Mouse (Mus musculus) thymus, adult 2 months (tissue): ENCODE measurements at regions not wholly inside any gene's neighbourhood (a gene's known extent, or its start where the extent isn't known, plus 50 kb on each side); places are given as distances from the start of the nearest gene placed in this dataset.

Experiments used
- DNase-seq: peaks from one replicate; pipeline ENCODE4 v3.0.0; 2021
- H3K27ac ChIP-seq: fragments of 200-500 bp; 2 replicates; pipeline ENCODE4 v1.5.1; 2012; ENCODE audit warnings: low read length, control low read depth; ENCODE audit not compliant: control insufficient read depth, insufficient read depth
- H3K27me3 ChIP-seq: fragments of 200-500 bp; 2 replicates; pipeline ENCODE4 v1.6.1; 2012; ENCODE audit warnings: mild to moderate bottlenecking, low read length, moderate library complexity, mixed read lengths; ENCODE audit not compliant: control insufficient read depth, insufficient read depth
- H3K36me3 ChIP-seq: fragments of 200-500 bp; 2 replicates; pipeline ENCODE4 v1.6.1; 2012; ENCODE audit warnings: mild to moderate bottlenecking, low read length, moderate library complexity; ENCODE audit not compliant: control insufficient read depth, insufficient read depth
- H3K4me1 ChIP-seq: fragments of 200-500 bp; replicated peaks from 2 replicates; pipeline ENCODE4 v1.6.1; 2012; ENCODE audit warnings: low read length; ENCODE audit not compliant: control insufficient read depth, insufficient read depth
- H3K4me3 ChIP-seq: fragments of 200-500 bp; 2 replicates; pipeline ENCODE4 v1.5.1; 2012; ENCODE audit warnings: mild to moderate bottlenecking, low read length, control low read depth, moderate library complexity; ENCODE audit not compliant: control insufficient read depth, insufficient read depth
- CTCF ChIP-seq: fragments of 200-500 bp; IDR thresholded peaks from 2 replicates; pipeline ENCODE4 v1.5.1; 2012; ENCODE audit warnings: mild to moderate bottlenecking, control low read depth, low read length, moderate library complexity, borderline replicate concordance; ENCODE audit not compliant: control insufficient read depth, poor library complexity, insufficient read depth; ENCODE audit errors: extremely low read depth
- POLR2A ChIP-seq: fragments of 200-500 bp; IDR thresholded peaks from 2 replicates; pipeline ENCODE4 v1.6.1; 2012; ENCODE audit warnings: mild to moderate bottlenecking, low read length, control low read depth, moderate library complexity; ENCODE audit not compliant: control insufficient read depth, poor library complexity, insufficient read depth; ENCODE audit errors: extremely low read depth
- WGBS: fragments of 180-500 bp; shearing (Covaris S2); methylation state at CpG from one replicate; pipeline ENCODE4 v1.1.7; 2018; 5-methylcytosine and 5-hydroxymethylcytosine counted together

- Histone ChIP-seq H3K4me1 (peaks cover 16% of the 10 kb centered on the region), H3K27ac (no peak overlapping the region), H3K27me3 (no peaks in the 10 kb centered on the region), H3K4me3 (no peak overlapping the region), H3K36me3 (no peaks in the 10 kb centered on the region)
- 32% methylated on average over 8 of the region's 8 CpGs for WGBS
- no peak for TF ChIP-seq POLR2A
- no peak for TF ChIP-seq CTCF
- no peak for DNase-seq
Measured at GRCm38 (mm10) chr8:127746456-127746855, 611.9 kb upstream of the Nrp1 start.

GRCm38 (mm10) chr8:127752871-127753270 is 605.5 kb upstream of the Nrp1 start:
- H3K36me3 ChIP-seq, result no peaks in the 10 kb centered on the region
- no peak overlapping the region for H3K27ac ChIP-seq
- no peaks in the 10 kb centered on the region for H3K27me3 ChIP-seq
- TF ChIP-seq POLR2A, result no peak
- TF ChIP-seq CTCF, result no peak
- no peak overlapping the region for H3K4me3 ChIP-seq
- no peak for DNase-seq
- WGBS, result 86% methylated on average over 5 of the region's 5 CpGs
- peaks cover 12% of the 10 kb centered on the region for H3K4me1 ChIP-seq

- no peaks in the 10 kb centered on the region for H3K36me3 ChIP-seq
- no peak overlapping the region for H3K27ac ChIP-seq
- 98% methylated on average over 5 of the region's 5 CpGs for WGBS
- DNase-seq, result no peak
- peaks cover 8% of the 10 kb centered on the region for H3K4me1 ChIP-seq
- H3K27me3 ChIP-seq, result no peaks in the 10 kb centered on the region
- no peak overlapping the region for H3K4me3 ChIP-seq
- no peak for TF ChIP-seq POLR2A
- TF ChIP-seq CTCF, result no peak
Measured at GRCm38 (mm10) chr8:127753793-127754565, 604.4 kb upstream of the Nrp1 start.

DNA sequence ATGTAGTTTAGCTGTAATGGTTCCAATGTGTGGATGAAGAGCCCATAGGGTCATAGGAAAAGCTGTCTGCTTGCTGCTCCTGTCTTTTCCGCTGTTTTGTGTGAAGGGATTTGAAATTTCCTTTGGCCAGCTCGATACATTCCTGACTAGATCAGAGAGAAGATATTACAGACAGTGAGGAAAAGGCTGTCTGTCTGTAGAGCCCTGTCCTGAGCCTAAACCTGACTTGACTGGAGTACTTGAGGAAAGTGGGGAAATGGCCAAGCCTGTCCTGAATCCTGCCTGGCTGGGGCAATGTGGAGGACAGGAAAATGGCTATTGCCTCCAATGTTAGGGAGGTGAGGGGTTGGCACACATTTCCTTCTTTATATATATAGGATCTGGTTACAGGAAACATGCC is 601.0 kb upstream of the Nrp1 start:
- no peak for DNase-seq
- Histone ChIP-seq H3K36me3 (no peaks in the 10 kb centered on the region), H3K4me3 (no peak overlapping the region), H3K27ac (no peak overlapping the region), H3K4me1 (0 out of 2 replicates have a peak, but pooled peaks cover 2% of the 10 kb centered on the region), H3K27me3 (no peaks in the 10 kb centered on the region)
- WGBS, result 92% methylated on average over 2 of the region's 2 CpGs
- TF ChIP-seq POLR2A (no peak), CTCF (no peak)

DNA sequence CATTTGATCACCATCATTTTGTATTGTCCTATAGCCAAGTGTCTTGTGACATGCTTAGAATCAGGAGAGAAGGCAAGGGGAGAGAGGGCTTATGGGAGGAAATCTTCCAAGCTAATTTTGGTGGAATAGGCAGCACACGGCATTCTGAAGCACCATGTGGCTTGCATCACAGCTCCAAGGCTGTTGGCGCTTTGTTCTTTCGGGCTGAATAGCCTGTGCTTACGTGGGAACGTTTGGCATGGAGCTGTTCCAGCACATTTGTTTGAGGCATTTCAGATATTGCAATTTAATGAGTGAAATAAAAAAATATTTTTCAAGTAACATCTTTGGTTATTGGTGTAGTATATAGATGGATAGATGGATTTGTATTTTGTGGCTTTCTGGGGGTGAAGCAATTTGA is 598.5 kb upstream of the Nrp1 start:
- Histone ChIP-seq H3K36me3 (no peaks in the 10 kb centered on the region), H3K27ac (no peak overlapping the region), H3K4me3 (no peak overlapping the region), H3K4me1 (0 out of 2 replicates have a peak, but pooled peaks cover 2% of the 10 kb centered on the region), H3K27me3 (no peaks in the 10 kb centered on the region)
- 97% methylated on average over 5 of the region's 5 CpGs for WGBS
- TF ChIP-seq CTCF (no peak), POLR2A (no peak)
- DNase-seq, result no peak

DNA sequence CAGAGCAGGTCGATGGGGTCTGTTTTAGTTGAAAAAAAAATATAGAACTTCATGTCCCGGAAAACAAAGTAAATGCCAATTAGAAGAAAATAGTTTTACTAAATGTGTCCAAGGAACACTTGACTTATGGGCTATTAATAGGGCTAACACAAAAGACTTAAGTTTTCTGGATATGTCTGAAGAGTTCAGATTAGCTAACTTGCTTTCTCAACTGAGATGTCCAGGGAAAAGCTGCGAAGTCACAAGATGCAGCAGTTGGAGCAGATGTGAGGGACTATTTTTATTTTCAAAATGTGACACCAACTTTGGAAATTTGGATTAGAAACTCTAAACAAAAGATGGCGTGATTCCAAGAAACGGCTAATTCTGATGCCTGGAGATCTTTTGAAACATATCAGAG is 593.2 kb upstream of the Nrp1 start:
- DNase-seq, result no peak
- TF ChIP-seq CTCF (no peak), POLR2A (no peak)
- H3K36me3 ChIP-seq, result no peaks in the 10 kb centered on the region
- H3K27me3 ChIP-seq, result no peaks in the 10 kb centered on the region
- 94% methylated on average over 5 of the region's 5 CpGs for WGBS
- no peak overlapping the region for H3K4me3 ChIP-seq
- H3K27ac ChIP-seq, result no peak overlapping the region
- no peaks in the 10 kb centered on the region for H3K4me1 ChIP-seq
